Mouse (Mus musculus) forebrain, embryonic 11.5 days (tissue): ENCODE measurements around the gene Zscan22. TPM values are rescaled to one million over a fixed set of nuclear protein-coding genes. Genes with fewer than 3 reads are reported as not detected.
A peak's percentile ranks its signal among the peaks of the same experiment; 100 is the strongest.
"Not testable (repeated sequence)": the region's sequence is repeated elsewhere in the genome, so short reads cannot be mapped to it uniquely, and the experiment has no call there.

Experiments
- ATAC-seq: fragments of 200-750 bp; cut with Nextera tagmentation; replicated peaks from 2 replicates; pipeline ENCODE4 v1.8.0; 2017; ENCODE audit warnings: moderate TSS enrichment; ENCODE audit not compliant: low FRiP score
- DNase-seq: peaks from one replicate; pipeline ENCODE4 v3.0.0-alpha.2; 2017; ENCODE audit warnings: low spot score
- H3K27ac ChIP-seq: fragments of 300-500 bp; sonication (generic); 2 replicates; pipeline ENCODE4 v1.5.1; 2014; ENCODE audit warnings: low read depth, low read length
- H3K27me3 ChIP-seq: fragments of 300-500 bp; sonication (generic); 2 replicates; pipeline ENCODE4 v1.6.1; 2014; ENCODE audit warnings: mild to moderate bottlenecking, low read length, mixed read lengths; ENCODE audit not compliant: control insufficient read depth, insufficient read depth
- H3K36me3 ChIP-seq: fragments of 300-500 bp; sonication (generic); 2 replicates; pipeline ENCODE4 v1.6.1; 2014; ENCODE audit warnings: mild to moderate bottlenecking, low read length, moderate library complexity, mixed read lengths; ENCODE audit not compliant: control insufficient read depth, insufficient read depth
- H3K4me1 ChIP-seq: fragments of 300-500 bp; sonication (generic); replicated peaks from 2 replicates; pipeline ENCODE4 v1.6.1; 2014; ENCODE audit warnings: low read length, mixed read lengths; ENCODE audit not compliant: control insufficient read depth, insufficient read depth
- H3K4me2 ChIP-seq: fragments of 300-500 bp; sonication (generic); 2 replicates; pipeline ENCODE4 v1.6.1; 2014; ENCODE audit warnings: low read depth, mild to moderate bottlenecking, low read length, moderate library complexity, mixed read lengths; ENCODE audit not compliant: severe bottlenecking
- H3K4me3 ChIP-seq: fragments of 300-500 bp; sonication (generic); 2 replicates; pipeline ENCODE4 v1.5.1; 2014; ENCODE audit warnings: low read depth, low read length
- H3K9ac ChIP-seq: fragments of 300-500 bp; sonication (generic); 2 replicates; pipeline ENCODE4 v1.6.1; 2014; ENCODE audit warnings: low read length
- H3K9me3 ChIP-seq: fragments of 300-500 bp; sonication (generic); 2 replicates; pipeline ENCODE4 v1.6.1; 2016; ENCODE audit warnings: low read length, mixed read lengths; ENCODE audit not compliant: control insufficient read depth
- WGBS: fragments of 180-500 bp; shearing (Covaris S2); extraction: QIAGEN DNeasy Blood & Tissue Kit; methylation state at CpG from one replicate; pipeline ENCODE4 v1.1.7; 2014; 5-methylcytosine and 5-hydroxymethylcytosine counted together
- polyA plus RNA-seq: library from polyadenylated mRNA; unstranded; fragments of >200 nt; fragmentation: Nextera tagmentation; extraction: Ambion mirVana; gene quantifications from 2 replicates; pipeline ENCODE4 v1.2.1, GENCODE M21; 2014

The Zscan22 gene
- polyA plus RNA-seq, 1 experiment from 2014 or later, result 23.4 TPM

DNA sequence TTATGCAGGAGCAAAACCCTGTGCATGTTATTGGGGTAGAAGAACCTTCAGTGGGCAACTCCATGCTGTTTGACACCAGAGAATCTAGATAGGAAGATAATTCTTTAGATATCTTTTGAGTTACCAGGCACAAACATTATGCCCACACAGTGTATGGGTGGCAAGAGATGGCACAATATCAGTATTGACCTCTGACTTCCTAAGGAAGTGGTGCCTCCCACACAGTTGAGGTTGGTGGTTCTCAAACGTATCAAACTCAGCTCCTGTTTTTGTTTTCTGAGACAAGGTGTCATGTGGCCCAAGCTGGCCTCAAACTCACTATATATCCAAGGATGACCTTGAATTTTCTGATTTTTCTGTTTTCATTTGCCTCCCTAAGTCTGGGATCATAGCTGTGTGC lies 6.3 kb upstream of the Zscan22 start:
- no peaks in the 10 kb centered on the region for H3K9me3 ChIP-seq

DNA sequence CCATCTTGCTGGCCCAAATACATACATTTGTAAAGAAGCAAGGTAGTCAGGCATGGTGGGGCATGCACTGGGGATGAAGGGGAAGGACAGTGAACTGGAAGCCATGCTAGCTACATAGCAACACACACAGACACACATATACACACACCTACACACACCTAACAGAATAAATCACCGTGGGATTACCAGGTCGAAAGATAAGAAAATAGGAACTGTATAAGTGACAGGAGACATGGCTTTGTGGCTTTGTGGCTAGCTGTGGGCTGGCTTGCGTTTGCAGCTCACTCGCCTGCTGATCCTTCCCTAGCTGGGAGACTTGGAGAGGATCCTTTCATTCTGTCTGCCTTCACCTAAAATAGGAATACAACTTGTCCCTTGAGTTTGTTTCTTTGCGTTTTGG lies 3.9 kb downstream of the Zscan22 start:
- Histone ChIP-seq H3K4me1 (peaks cover 2% of the 10 kb centered on the region; the same call in 1 of the 2 replicates), H3K9me3 (no peaks in the 10 kb centered on the region), H3K4me2 (no peak overlapping the region), H3K9ac (no peak overlapping the region), H3K27ac (no peak overlapping the region), H3K27me3 (no peaks in the 10 kb centered on the region), H3K36me3 (no peaks in the 10 kb centered on the region; the same call in 1 of the 2 replicates), H3K4me3 (no peak overlapping the region)
- 93% methylated on average over 5 of the region's 5 CpGs for WGBS
- DNase-seq (no peak), ATAC-seq (no peak)

More for the DNA sequence above, 6.3 kb upstream of the Zscan22 start:
- Histone ChIP-seq H3K36me3 (peaks cover 13% of the 10 kb centered on the region; the same call in 1 of the 2 replicates), H3K9ac (no peak overlapping the region), H3K27me3 (no peaks in the 10 kb centered on the region), H3K4me1 (no peaks in the 10 kb centered on the region), H3K27ac (no peak overlapping the region), H3K4me3 (no peak overlapping the region), H3K4me2 (no peak overlapping the region)
- DNase-seq (no peak), ATAC-seq (no peak)
- 84% methylated on average over 1 of the region's 1 CpGs for WGBS

DNA sequence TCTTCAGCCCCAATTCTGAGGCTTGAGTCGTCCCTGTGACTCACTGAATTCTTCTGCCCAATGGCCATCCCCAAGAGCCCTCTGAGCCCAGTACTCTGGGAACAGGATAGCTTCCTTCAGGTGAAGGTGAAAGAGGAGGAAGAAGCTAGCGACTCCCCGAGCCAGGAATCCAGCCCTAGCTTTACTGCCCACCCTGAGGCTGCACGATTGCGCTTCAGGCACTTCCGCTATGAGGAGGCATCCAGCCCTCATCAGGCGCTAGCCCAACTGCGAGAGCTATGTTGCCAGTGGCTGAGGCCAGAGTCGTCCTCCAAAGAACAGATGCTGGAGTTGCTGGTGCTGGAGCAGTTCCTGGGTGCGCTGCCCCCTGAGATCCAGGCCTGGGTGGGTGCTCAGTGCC lies 6.0 kb downstream of the Zscan22 start:
- 59% methylated on average over 10 of the region's 10 CpGs for WGBS
- Histone ChIP-seq H3K4me2 (no peak overlapping the region), H3K9ac (no peak overlapping the region), H3K4me3 (no peak overlapping the region), H3K4me1 (no peaks in the 10 kb centered on the region; the same call in 1 of the 2 replicates), H3K27ac (no peak overlapping the region), H3K27me3 (no peaks in the 10 kb centered on the region), H3K36me3 (peaks cover 4% of the 10 kb centered on the region; the same call in 1 of the 2 replicates), H3K9me3 (no peaks in the 10 kb centered on the region)
- ATAC-seq (no peak), DNase-seq (no peak)

DNA sequence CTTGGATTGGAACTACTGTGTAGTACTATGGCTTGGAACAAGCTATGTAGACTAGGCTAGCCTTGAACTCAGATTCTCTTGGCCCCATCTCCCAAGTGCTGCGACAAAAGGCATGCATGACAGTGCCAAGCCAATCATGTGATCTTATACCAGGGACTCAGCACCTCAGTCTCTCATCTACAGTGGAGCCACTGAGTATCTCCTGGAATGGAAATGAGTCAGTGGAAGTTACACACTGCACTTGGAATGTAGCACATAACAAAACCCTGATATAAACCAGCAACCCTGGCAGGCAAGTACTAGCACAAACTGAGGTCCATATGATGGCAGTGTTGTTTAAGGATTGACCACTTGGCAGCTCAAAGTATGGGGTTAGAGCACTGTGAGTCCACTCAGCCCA lies 7.5 kb downstream of the Zscan22 start:
- Histone ChIP-seq H3K4me2 (no peak overlapping the region), H3K4me3 (no peak overlapping the region), H3K9ac (no peak overlapping the region), H3K27me3 (no peaks in the 10 kb centered on the region), H3K9me3 (no peaks in the 10 kb centered on the region), H3K27ac (no peak overlapping the region), H3K36me3 (peaks cover 4% of the 10 kb centered on the region; the same call in 1 of the 2 replicates), H3K4me1 (no peaks in the 10 kb centered on the region)
- 97% methylated on average over 1 of the region's 1 CpGs for WGBS
- no peak for DNase-seq
- ATAC-seq, result no peak

DNA sequence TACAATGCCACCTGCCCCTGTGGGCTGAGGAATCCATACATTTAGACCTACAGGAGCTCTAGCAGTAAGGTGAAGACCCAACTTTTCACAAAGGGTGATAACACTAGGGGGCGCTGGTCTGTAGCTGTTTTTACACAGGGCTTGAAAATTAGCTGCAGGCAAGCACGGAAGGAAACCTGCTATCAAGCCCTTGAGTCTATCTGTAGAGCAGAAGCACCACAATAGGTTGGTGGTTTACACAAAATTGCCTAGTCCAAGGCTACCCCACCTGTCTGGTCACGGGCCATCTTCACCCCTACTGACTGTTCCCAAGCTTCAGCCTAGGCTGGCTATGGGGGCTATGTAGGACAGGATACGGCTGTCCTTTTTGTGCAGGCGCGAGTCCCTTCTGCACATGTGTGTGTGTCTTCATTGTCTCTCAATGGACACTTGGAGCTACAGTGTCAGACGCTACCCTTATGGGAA lies 11.9 kb downstream of the Zscan22 start:
- DNase-seq (peak; percentile 76), ATAC-seq (peak; percentile 35)
- peak overlapping the region; percentile 39; the same call in 1 of the 2 replicates for H3K4me3 ChIP-seq
- H3K4me2 ChIP-seq, result peak overlapping the region; percentile 48
- no peaks in the 10 kb centered on the region for H3K27me3 ChIP-seq
- no peaks in the 10 kb centered on the region for H3K9me3 ChIP-seq
- H3K9ac ChIP-seq, result peak overlapping the region; percentile 65
- H3K4me1 ChIP-seq, result no peaks in the 10 kb centered on the region
- peaks cover 4% of the 10 kb centered on the region; the same call in 1 of the 2 replicates for H3K36me3 ChIP-seq
- WGBS, result 31% methylated on average over 7 of the region's 7 CpGs
- H3K27ac ChIP-seq, result peak overlapping the region; percentile 42; the same call in 1 of the 2 replicates

DNA sequence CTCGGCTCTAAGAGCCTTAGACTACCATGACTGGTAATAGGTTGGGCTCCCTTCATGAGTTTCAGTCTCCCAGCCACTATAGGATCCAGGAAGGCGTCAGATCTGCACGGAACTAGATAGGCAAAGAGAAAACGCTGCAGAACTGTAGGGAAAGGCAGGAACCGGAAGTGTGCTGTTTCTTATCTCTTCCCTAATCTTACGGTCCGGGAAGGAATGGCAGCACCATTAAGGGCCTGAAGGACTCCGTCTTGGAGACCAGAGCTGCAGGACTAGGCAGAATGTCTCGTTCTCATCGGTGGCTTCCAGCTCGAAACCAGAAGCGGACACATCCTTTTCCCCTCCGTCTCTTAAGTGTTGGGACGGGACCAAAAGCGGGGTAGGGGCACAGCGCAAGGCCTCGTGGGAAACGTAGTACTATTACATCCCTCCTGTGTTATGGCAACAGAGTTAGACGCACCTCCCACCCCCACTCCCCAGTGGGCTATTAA lies 12.6 kb downstream of the Zscan22 start:
- Histone ChIP-seq H3K4me3 (peak overlapping the region; percentile 39), H3K27me3 (no peaks in the 10 kb centered on the region), H3K27ac (peak overlapping the region; percentile 42; the same call in 1 of the 2 replicates), H3K9me3 (no peaks in the 10 kb centered on the region), H3K9ac (peak overlapping the region; percentile 65), H3K4me1 (no peaks in the 10 kb centered on the region), H3K36me3 (peaks cover 4% of the 10 kb centered on the region; the same call in 1 of the 2 replicates), H3K4me2 (peak overlapping the region; percentile 48)
- 14% methylated on average over 19 of the region's 19 CpGs for WGBS
- peak; percentile 78 for ATAC-seq
- DNase-seq, result peak; percentile 60

DNA sequence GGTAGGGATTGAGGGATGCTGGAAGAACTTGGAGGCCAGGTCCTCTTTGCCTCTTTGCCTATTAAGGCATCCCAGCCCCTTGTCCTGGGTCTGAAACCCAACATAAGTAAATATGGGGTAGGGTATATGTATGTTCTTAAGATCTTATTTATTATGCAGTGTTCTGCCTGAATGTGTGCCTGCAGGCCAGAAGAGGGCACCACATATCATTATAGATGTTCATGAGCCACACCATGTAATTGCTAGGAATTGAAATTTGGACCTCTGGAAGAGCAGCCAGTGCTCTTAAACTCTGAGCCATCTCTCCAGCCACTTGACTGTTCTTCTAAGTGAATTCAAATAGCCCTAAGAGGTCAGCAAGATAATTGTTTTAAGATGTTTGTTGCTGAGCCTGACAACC lies 15.9 kb downstream of the Zscan22 start:
- no peak for DNase-seq
- no peak for ATAC-seq
- H3K27me3 ChIP-seq, result no peaks in the 10 kb centered on the region
- no peaks in the 10 kb centered on the region; the same call in 1 of the 2 replicates for H3K36me3 ChIP-seq
- H3K9me3 ChIP-seq, result no peaks in the 10 kb centered on the region
- no peak overlapping the region for H3K4me2 ChIP-seq
- no peak overlapping the region for H3K4me3 ChIP-seq
- no peak overlapping the region for H3K27ac ChIP-seq
- no peaks in the 10 kb centered on the region for H3K4me1 ChIP-seq
- H3K9ac ChIP-seq, result no peak overlapping the region

DNA sequence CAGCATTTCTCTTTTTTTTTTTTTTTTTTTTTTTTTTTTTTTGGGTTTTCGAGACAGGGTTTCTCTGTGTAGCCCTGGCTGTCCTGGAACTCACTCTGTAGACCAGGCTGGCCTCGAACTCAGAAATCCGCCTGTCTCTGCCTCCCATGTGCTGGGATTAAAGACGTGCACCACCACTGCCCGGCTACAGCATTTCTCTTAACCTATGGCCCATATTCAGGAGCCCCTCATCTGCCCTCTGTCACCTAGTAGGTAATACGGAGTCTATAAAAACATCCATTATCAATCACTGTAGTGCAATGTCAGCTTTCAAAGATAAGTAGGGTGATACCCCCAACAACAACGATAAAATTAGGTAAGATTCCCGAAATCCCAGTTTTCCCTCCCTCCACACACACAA lies 22.9 kb downstream of the Zscan22 start:
- not testable (repeated sequence) for ATAC-seq, H3K4me3 ChIP-seq, H3K9ac ChIP-seq, H3K9me3 ChIP-seq, H3K4me1 ChIP-seq, DNase-seq, H3K27me3 ChIP-seq, H3K36me3 ChIP-seq, H3K4me2 ChIP-seq, H3K27ac ChIP-seq
- 89% methylated on average over 7 of the region's 8 CpGs for WGBS

DNA sequence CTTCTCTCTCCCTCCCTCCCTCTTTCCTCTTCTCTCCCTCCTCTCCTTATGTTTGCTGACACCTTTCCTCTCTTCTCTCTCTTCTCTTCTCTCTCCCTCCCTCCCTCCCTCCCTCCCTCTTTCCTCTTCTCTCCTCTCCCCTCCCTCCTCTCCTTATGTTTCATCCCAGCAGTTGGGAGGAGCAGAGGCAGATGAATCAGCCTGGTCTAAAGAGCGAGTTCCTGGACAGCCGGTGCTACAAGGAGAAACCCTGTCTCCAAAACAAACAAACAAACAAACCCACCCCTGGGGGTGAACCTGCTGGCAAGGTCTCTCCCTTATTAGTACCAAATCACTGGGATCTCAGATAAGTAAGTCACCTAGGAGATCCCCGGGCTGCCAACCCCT lies 23.7 kb downstream of the Zscan22 start:
- WGBS, result 3% methylated on average over 3 of the region's 3 CpGs
- Histone ChIP-seq H3K9me3 (no peaks in the 10 kb centered on the region), H3K9ac (peak overlapping the region; percentile 90), H3K4me3 (peak overlapping the region; percentile 86), H3K27me3 (no peaks in the 10 kb centered on the region), H3K4me1 (peaks cover 4% of the 10 kb centered on the region; the same call in 1 of the 2 replicates), H3K36me3 (peaks cover 17% of the 10 kb centered on the region; the same call in 1 of the 2 replicates), H3K4me2 (peak overlapping the region; percentile 92), H3K27ac (peak overlapping the region; percentile 77)
- ATAC-seq, result no peak
- no peak for DNase-seq
